16 mouse cellular contexts compared by ENCODE assay signal in genomic region chr10:43658226-43658593, GRCm38 (mm10).
"Had no signal": no experiment of that assay in that cellular context is flagged by ENCODE, and none has a peak within 500 bp of the region (broad histone marks: within the 10 kb centered on the region; RNA-seq: fewer than 3 reads in every experiment).

No protein-coding gene starts in this region.

- ATAC-seq: intestine, postnatal 0 days had no signal

- DNase-seq: kidney, adult 8-10 months; kidney, postnatal 10 days; kidney, postnatal 36 days; left cerebral cortex, postnatal 4 days; midbrain, embryonic 14.5 days; thymus, adult 2 months; thymus, postnatal 14 days; thymus, postnatal 4 days had no signal

- H3K9me3 ChIP-seq: kidney, embryonic 15.5 days; limb, embryonic 12.5 days; limb, embryonic 15.5 days had no signal

- H3K27ac ChIP-seq: kidney, embryonic 15.5 days; limb, embryonic 12.5 days; limb, embryonic 15.5 days; macrophage; stomach, postnatal 0 days had no signal

- H3K4me3 ChIP-seq: kidney, embryonic 15.5 days; limb, embryonic 12.5 days; limb, embryonic 15.5 days had no signal

- H3K27me3 ChIP-seq: kidney, embryonic 15.5 days; limb, embryonic 12.5 days; limb, embryonic 15.5 days had no signal

- H3K9ac ChIP-seq: kidney, embryonic 15.5 days; limb, embryonic 12.5 days; limb, embryonic 15.5 days; lung, embryonic 14.5 days had no signal

- H3K4me2 ChIP-seq: kidney, embryonic 15.5 days; limb, embryonic 12.5 days; limb, embryonic 15.5 days; lung, embryonic 14.5 days; midbrain, embryonic 11.5 days had no signal

- H3K36me3 ChIP-seq: kidney, embryonic 15.5 days; limb, embryonic 12.5 days; limb, embryonic 15.5 days had no signal
